Mouse (Mus musculus) ES-Bruce4 (cell line): ENCODE measurements around the gene Zbtb12.

Experiments used
- CTCF ChIP-seq: IDR thresholded peaks from one replicate; pipeline ENCODE4 v1.8.1; 2011; ENCODE audit warnings: low read depth, low read length
- EP300 ChIP-seq: IDR thresholded peaks from 2 replicates; pipeline ENCODE4 v1.6.1; 2011; ENCODE audit warnings: low read depth, low read length; ENCODE audit not compliant: insufficient read depth

GRCm38 (mm10) chr17:34879336-34879879 lies at the start of gene Zbtb12:
- no peak for TF ChIP-seq EP300
- no peak for TF ChIP-seq CTCF
